Mouse (Mus musculus) spleen, postnatal 10 days (tissue): ENCODE results near the gene Slc16a14.

ENCODE experiments used
- DNase-seq, 2 experiments: peaks; one replicate each; pipeline ENCODE4 v3.0.0; 2021 to 2022; ENCODE audit warnings: low spot score in 2 of 2

Slc16a14 gene

GRCm38 (mm10) chr1:84866706-84867230, 68.2 kb downstream of the Slc16a14 start:
- no peak for DNase-seq

DNA sequence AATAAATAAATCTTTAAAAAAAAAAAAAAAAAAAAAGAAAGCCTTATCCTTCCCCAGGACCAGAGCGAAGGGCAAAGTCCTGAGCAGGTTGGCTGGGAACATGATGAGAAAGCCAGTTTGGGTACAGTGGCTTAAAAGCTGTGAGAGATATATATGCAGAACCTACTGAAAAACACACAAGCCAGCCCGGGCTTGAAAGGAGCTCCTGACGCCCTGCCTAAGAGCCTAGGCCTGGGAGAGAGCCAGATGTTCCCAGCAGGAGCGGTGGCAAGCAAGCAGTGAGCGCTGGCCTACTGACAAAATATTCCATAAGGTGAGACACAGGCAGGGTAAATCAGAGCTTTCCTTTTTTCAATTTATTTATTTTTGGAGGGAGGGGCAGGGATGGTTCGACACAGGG, 68.7 kb downstream of the Slc16a14 start:
- no peak for DNase-seq

GRCm38 (mm10) chr1:84864645-84865044, 70.3 kb downstream of the Slc16a14 start:
- DNase-seq, result no peak

DNA sequence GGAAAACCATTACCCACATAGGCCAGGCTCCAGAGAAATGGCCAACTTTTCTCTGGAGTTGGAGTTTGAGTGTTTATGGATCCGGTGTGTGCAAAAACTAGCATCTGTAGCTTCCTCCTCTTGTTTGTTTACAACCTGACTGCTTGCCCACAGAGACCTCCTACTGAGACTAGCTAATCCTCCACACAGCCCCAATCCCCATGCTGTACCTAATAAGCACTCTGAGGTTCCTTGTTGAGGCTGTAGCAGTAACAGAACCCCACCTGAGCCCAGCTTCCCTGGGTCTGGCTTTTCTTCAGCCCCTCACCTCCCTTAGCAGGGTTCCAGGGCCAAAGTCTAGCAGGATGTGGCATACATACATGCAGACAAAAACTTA, 73.7 kb downstream of the Slc16a14 start:
- no peak for DNase-seq

DNA sequence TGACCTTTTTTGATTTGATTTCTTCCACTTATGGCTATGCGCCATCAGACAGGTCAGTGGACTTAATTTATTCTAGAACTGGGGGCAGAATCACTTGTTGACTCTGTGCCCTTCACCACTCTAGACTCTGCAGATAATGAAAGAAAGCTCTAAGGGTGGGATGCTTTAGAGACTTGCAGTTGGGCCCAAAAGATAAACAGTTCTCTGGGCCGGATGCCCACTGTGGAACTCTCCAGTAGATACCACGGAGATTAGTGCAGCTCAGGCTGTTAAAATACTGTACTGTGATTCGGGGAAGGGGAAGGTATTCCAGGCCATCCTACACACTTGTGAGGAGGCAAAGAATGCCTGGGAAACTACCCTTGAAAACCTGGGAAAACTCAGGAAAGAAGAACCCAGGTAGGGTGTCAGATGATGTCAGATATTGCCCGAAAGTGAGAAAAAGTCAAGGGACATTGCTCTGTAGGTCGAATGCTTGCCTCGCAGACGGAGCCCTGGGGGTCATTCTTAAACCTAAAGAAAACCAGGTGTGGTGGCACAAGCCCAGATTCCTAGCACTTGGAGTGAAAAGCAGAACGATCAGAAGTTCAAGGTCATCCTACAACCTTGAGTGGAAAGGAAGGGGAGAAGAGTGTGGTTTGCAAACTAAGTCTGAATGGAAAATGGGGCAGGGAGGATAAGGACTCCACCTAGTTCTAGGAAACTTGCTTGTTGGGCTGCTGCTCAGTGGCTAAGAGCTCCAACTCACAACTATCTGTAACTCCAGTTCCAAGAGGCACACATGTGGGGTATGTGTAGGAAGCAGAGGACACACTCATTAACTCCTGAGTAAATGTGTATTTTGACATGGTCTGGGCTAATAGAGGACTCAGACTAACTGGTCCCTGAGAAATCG, 74.3 kb downstream of the Slc16a14 start:
- DNase-seq, result no peak

- no peak for DNase-seq
These were observed 75.3 kb downstream of the Slc16a14 start for GRCm38 (mm10) chr1:84859597-84859996.
